Mouse (Mus musculus) forebrain, embryonic 16.5 days (tissue): Measurements from ENCODE around the gene Doc2b. TPM values are rescaled to one million over a fixed set of nuclear protein-coding genes. Genes with fewer than 3 reads are reported as not detected.
A peak's percentile ranks its signal among the peaks of the same experiment; 100 is the strongest.

Source experiments
- ATAC-seq: fragments of 200-750 bp; cut with Nextera tagmentation; 2 replicates; pipeline ENCODE4 v1.8.0; 2017; ENCODE audit warnings: mild to moderate bottlenecking, moderate library complexity
- H3K27ac ChIP-seq: fragments of 300-500 bp; sonication (generic); 2 replicates; pipeline ENCODE4 v1.5.1; 2014; ENCODE audit warnings: low read length, control low read depth
- H3K27me3 ChIP-seq: fragments of 300-500 bp; sonication (generic); replicated peaks from 2 replicates; pipeline ENCODE4 v1.6.1; 2014; ENCODE audit warnings: low read length; ENCODE audit not compliant: control insufficient read depth, insufficient read depth
- H3K36me3 ChIP-seq: fragments of 300-500 bp; sonication (generic); 2 replicates; pipeline ENCODE4 v1.6.1; 2014; ENCODE audit not compliant: control insufficient read depth, insufficient read depth
- H3K4me1 ChIP-seq: fragments of 300-500 bp; sonication (generic); replicated peaks from 2 replicates; pipeline ENCODE4 v1.6.1; 2014; ENCODE audit warnings: low read length; ENCODE audit not compliant: control insufficient read depth, insufficient read depth
- H3K4me2 ChIP-seq: fragments of 300-500 bp; sonication (generic); 2 replicates; pipeline ENCODE4 v1.6.1; 2014; ENCODE audit warnings: mild to moderate bottlenecking, low read length, control low read depth
- H3K4me3 ChIP-seq: fragments of 300-500 bp; sonication (generic); replicated peaks from 2 replicates; pipeline ENCODE4 v1.5.1; 2014; ENCODE audit warnings: mild to moderate bottlenecking, low read length, control low read depth
- H3K9ac ChIP-seq: fragments of 300-500 bp; sonication (generic); replicated peaks from 2 replicates; pipeline ENCODE4 v1.6.1; 2014; ENCODE audit warnings: low read depth, low read length, control low read depth
- H3K9me3 ChIP-seq: fragments of 300-500 bp; sonication (generic); 2 replicates; pipeline ENCODE4 v1.6.1; 2016; ENCODE audit warnings: low read length; ENCODE audit not compliant: control insufficient read depth
- WGBS: fragments of 180-500 bp; shearing (Covaris S2); extraction: QIAGEN DNeasy Blood & Tissue Kit; methylation state at CpG from one replicate; pipeline ENCODE4 v1.1.7; 2014; 5-methylcytosine and 5-hydroxymethylcytosine counted together
- polyA plus RNA-seq: library from polyadenylated mRNA; unstranded; fragments of >200 nt; fragmentation: Nextera tagmentation; extraction: Ambion mirVana; gene quantifications from 2 replicates; pipeline ENCODE4 v1.2.1, GENCODE M21; 2015

Doc2b gene
- polyA plus RNA-seq, 1 experiment from 2014 or later = 3.0 TPM

GRCm38 (mm10) chr11:75751082-75751481 is 44.8 kb downstream of the Doc2b start:
- H3K27me3 ChIP-seq = no peaks in the 10 kb centered on the region
- no peak overlapping the region for H3K4me2 ChIP-seq
- no peak overlapping the region for H3K4me3 ChIP-seq
- no peak overlapping the region for H3K9ac ChIP-seq
- H3K27ac ChIP-seq = no peak overlapping the region
- H3K36me3 ChIP-seq = no peaks in the 10 kb centered on the region
- no peaks in the 10 kb centered on the region for H3K9me3 ChIP-seq
- no peak for ATAC-seq
- 78% methylated on average over 4 of the region's 4 CpGs for WGBS
- H3K4me1 ChIP-seq = peaks cover 24% of the 10 kb centered on the region

- no peak for ATAC-seq
- WGBS = 79% methylated on average over 1 of the region's 1 CpGs
- Histone ChIP-seq H3K27me3 (no peaks in the 10 kb centered on the region), H3K36me3 (no peaks in the 10 kb centered on the region), H3K9me3 (no peaks in the 10 kb centered on the region), H3K9ac (no peak overlapping the region), H3K27ac (no peak overlapping the region), H3K4me3 (no peak overlapping the region), H3K4me2 (no peak overlapping the region), H3K4me1 (peaks cover 24% of the 10 kb centered on the region)
These were observed 45.3 kb downstream of the Doc2b start for GRCm38 (mm10) chr11:75750537-75750936.

- WGBS = 95% methylated on average over 3 of the region's 3 CpGs
- no peak overlapping the region for H3K4me2 ChIP-seq
- H3K27ac ChIP-seq = no peak overlapping the region
- 0 out of 2 replicates have a peak, but pooled peaks cover 4% of the 10 kb centered on the region for H3K9me3 ChIP-seq
- no peak for ATAC-seq
- H3K4me3 ChIP-seq = no peak overlapping the region
- no peaks in the 10 kb centered on the region for H3K27me3 ChIP-seq
- H3K9ac ChIP-seq = no peak overlapping the region
- H3K36me3 ChIP-seq = peaks cover 2% of the 10 kb centered on the region; the same call in 1 of the 2 replicates
- H3K4me1 ChIP-seq = peaks cover 22% of the 10 kb centered on the region
These were observed 51.1 kb downstream of the Doc2b start for GRCm38 (mm10) chr11:75744761-75745160.

GRCm38 (mm10) chr11:75741615-75742014 is 54.2 kb downstream of the Doc2b start:
- Histone ChIP-seq H3K9ac (no peak overlapping the region), H3K4me3 (no peak overlapping the region), H3K27me3 (no peaks in the 10 kb centered on the region), H3K4me1 (peaks cover 22% of the 10 kb centered on the region), H3K9me3 (0 out of 2 replicates have a peak, but pooled peaks cover 4% of the 10 kb centered on the region), H3K36me3 (peaks cover 2% of the 10 kb centered on the region; the same call in 1 of the 2 replicates), H3K27ac (no peak overlapping the region), H3K4me2 (no peak overlapping the region)
- ATAC-seq = no peak
- WGBS = 85% methylated on average over 3 of the region's 3 CpGs

- no peak for ATAC-seq
- Histone ChIP-seq H3K27me3 (no peaks in the 10 kb centered on the region), H3K4me3 (no peak overlapping the region), H3K27ac (no peak overlapping the region), H3K4me2 (no peak overlapping the region), H3K9me3 (0 out of 2 replicates have a peak, but pooled peaks cover 4% of the 10 kb centered on the region), H3K36me3 (peaks cover 2% of the 10 kb centered on the region; the same call in 1 of the 2 replicates), H3K4me1 (peaks cover 32% of the 10 kb centered on the region), H3K9ac (no peak overlapping the region)
- WGBS = 63% methylated on average over 3 of the region's 3 CpGs
These were observed 55.6 kb downstream of the Doc2b start for GRCm38 (mm10) chr11:75740204-75740603.

- H3K4me1 ChIP-seq = peaks cover 40% of the 10 kb centered on the region
- ATAC-seq = no peak
- WGBS = 98% methylated on average over 7 of the region's 7 CpGs
These were observed 57.4 kb downstream of the Doc2b start for GRCm38 (mm10) chr11:75738477-75738821.

GRCm38 (mm10) chr11:75737806-75738476 is 57.9 kb downstream of the Doc2b start:
- no peak for ATAC-seq
- Histone ChIP-seq H3K4me3 (no peak overlapping the region), H3K36me3 (no peaks in the 10 kb centered on the region; the same call in 1 of the 2 replicates), H3K27me3 (no peaks in the 10 kb centered on the region), H3K27ac (no peak overlapping the region), H3K9me3 (no peaks in the 10 kb centered on the region), H3K4me2 (no peak overlapping the region), H3K9ac (no peak overlapping the region), H3K4me1 (peaks cover 40% of the 10 kb centered on the region)
- WGBS = 83% methylated on average over 2 of the region's 2 CpGs

More at GRCm38 (mm10) chr11:75738477-75738821, 57.4 kb downstream of the Doc2b start:
- Histone ChIP-seq H3K4me3 (no peak overlapping the region), H3K4me2 (no peak overlapping the region), H3K36me3 (peaks cover 2% of the 10 kb centered on the region; the same call in 1 of the 2 replicates), H3K27ac (no peak overlapping the region), H3K9ac (no peak overlapping the region), H3K9me3 (no peaks in the 10 kb centered on the region), H3K27me3 (no peaks in the 10 kb centered on the region)

DNA sequence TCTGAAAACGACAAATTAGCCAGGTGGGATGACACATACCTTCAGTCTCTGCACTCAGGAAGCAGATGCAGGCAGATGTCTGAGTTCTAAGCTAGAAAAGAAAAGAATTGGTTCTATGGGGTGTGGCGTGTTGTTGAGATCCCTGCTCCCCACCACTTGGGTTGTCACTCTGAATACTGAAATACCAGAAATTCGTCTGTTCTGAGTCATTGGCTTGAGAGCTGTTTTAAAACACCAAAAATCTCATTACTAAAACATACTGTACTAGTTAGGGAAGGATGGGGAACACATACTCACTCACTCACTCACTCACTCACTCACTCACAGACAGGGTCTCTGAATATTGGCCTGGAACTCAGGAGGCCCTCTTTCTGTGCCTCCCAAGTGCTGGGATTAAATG is 58.9 kb downstream of the Doc2b start:
- H3K4me2 ChIP-seq = peak overlapping the region; percentile 16
- H3K4me3 ChIP-seq = no peak overlapping the region
- ATAC-seq = no peak
- H3K27me3 ChIP-seq = no peaks in the 10 kb centered on the region
- WGBS = 54% methylated on average over 3 of the region's 3 CpGs
- H3K36me3 ChIP-seq = no peaks in the 10 kb centered on the region
- peaks cover 45% of the 10 kb centered on the region for H3K4me1 ChIP-seq
- no peak overlapping the region for H3K27ac ChIP-seq
- H3K9me3 ChIP-seq = no peaks in the 10 kb centered on the region
- H3K9ac ChIP-seq = no peak overlapping the region

- Histone ChIP-seq H3K4me2 (peak overlapping the region; percentile 77), H3K4me3 (peak overlapping the region; percentile 84), H3K27ac (no peak overlapping the region), H3K27me3 (no peaks in the 10 kb centered on the region), H3K36me3 (no peaks in the 10 kb centered on the region), H3K9ac (no peak overlapping the region), H3K4me1 (peaks cover 44% of the 10 kb centered on the region), H3K9me3 (no peaks in the 10 kb centered on the region)
- 77% methylated on average over 5 of the region's 5 CpGs for WGBS
- no peak for ATAC-seq
These were observed 60.2 kb downstream of the Doc2b start for GRCm38 (mm10) chr11:75735462-75736252.
